Mouse (Mus musculus) MEL-GATA-1-ER (cell line): ENCODE measurements around the gene Ap1ar.

Experiments
- DNase-seq: peaks from one replicate; pipeline ENCODE4 v3.0.0-alpha.2; 2012; ENCODE audit warnings: low read depth; ENCODE audit errors: extremely low read depth

Gene Ap1ar

DNA sequence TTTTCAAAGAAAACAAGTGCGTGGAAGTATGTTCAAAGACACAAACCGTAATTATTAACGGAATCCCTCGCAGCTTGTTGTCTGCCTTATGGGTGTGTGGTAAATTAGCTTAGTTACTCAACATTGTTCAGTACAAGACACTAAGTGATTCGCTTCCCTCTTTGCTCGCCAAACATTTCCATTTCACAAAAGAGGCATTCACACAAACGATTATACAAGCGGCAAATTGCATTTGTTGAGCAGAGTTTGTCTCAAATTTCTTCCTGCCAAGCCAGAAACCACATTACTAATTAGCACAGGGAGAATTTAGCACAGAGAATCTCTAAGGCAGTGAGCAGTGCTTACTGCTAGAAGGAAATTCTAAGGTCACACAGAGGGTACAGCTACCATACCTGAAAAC, 4.6 kb upstream of the Ap1ar start:
- DNase-seq, result no peak

GRCm38 (mm10) chr3:127837972-127838644, 785 bp upstream of the Ap1ar start:
- DNase-seq, result no peak

- DNase-seq, result no peak
These were observed 547 bp downstream of the Ap1ar start for GRCm38 (mm10) chr3:127836798-127837153.

- no peak for DNase-seq
These were observed 1.7 kb downstream of the Ap1ar start for GRCm38 (mm10) chr3:127835594-127835993.

- DNase-seq, result no peak
These were observed 3.3 kb downstream of the Ap1ar start for GRCm38 (mm10) chr3:127834040-127834439.

GRCm38 (mm10) chr3:127831079-127831478, 6.2 kb downstream of the Ap1ar start:
- no peak for DNase-seq

GRCm38 (mm10) chr3:127830183-127830582, 7.1 kb downstream of the Ap1ar start:
- no peak for DNase-seq

GRCm38 (mm10) chr3:127827123-127827522, 10.2 kb downstream of the Ap1ar start:
- no peak for DNase-seq

GRCm38 (mm10) chr3:127826503-127826902, 10.8 kb downstream of the Ap1ar start:
- DNase-seq, result no peak

DNA sequence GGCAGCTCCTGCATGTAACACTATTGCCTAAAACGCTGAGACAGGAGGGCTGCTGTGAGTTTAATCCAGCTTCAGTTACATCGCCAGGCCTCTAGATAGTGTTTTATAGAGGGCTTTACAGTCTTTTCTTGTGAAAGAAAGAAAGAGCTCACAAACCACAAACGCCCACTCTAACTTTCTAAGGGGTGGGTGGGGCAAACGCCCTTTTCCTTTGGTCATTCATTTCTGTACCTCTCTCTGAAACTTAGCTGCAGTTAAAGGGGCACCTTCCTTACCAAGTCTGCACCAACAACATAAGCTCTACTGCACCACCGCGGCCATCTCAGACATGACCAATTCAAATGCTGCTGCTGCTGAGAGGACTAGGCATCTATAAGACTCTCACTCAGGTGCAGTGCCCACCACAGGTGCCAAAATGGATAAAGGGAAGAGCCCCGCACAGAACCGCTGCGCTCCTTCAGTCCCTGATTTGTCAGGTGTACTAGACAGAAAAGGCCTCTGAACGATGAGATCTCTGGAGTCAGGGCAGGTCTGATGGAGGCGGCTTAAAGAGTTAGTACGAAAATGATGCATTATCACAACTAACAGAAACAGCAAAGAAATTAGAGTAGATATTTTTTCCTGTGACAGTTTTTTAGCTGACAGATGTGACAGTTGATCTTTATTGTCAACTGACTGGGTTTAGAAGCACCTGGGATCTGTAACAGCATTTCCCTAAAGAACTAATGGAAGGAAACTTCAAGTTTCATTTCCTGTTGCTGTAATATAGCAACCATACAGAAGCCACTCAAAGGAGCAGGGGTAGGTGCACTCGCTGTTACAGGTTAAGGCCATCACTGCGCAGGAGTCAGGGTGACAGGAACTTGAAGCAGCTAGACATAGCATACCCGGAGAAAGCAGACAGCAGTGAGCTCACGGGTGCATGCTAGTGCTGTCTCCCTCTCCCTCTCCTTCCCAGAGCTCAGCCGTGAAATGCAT, 13.1 kb downstream of the Ap1ar start:
- DNase-seq, result no peak

DNA sequence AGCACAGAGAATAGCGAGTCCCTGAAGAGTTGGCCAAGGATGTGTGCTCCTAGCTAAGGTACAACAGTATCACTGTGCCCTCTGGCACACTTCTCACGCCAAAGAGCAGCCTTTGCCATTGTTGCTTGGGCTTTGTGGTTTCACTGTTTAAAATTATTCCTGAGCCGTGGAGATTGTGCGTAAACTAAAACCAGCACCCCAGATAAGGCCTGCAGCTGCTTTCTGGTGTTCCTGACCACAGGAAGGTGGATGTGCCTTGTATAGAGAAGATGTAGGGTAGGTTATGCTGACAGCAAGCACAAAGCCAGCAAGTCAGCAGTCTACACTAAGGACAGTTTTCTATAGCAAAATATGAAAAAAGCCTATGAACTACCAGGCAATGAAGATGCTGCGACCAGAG, 16.1 kb downstream of the Ap1ar start:
- peak; percentile 21 for DNase-seq

- DNase-seq, result no peak
These were observed 16.9 kb downstream of the Ap1ar start for GRCm38 (mm10) chr3:127820400-127820799.

DNA sequence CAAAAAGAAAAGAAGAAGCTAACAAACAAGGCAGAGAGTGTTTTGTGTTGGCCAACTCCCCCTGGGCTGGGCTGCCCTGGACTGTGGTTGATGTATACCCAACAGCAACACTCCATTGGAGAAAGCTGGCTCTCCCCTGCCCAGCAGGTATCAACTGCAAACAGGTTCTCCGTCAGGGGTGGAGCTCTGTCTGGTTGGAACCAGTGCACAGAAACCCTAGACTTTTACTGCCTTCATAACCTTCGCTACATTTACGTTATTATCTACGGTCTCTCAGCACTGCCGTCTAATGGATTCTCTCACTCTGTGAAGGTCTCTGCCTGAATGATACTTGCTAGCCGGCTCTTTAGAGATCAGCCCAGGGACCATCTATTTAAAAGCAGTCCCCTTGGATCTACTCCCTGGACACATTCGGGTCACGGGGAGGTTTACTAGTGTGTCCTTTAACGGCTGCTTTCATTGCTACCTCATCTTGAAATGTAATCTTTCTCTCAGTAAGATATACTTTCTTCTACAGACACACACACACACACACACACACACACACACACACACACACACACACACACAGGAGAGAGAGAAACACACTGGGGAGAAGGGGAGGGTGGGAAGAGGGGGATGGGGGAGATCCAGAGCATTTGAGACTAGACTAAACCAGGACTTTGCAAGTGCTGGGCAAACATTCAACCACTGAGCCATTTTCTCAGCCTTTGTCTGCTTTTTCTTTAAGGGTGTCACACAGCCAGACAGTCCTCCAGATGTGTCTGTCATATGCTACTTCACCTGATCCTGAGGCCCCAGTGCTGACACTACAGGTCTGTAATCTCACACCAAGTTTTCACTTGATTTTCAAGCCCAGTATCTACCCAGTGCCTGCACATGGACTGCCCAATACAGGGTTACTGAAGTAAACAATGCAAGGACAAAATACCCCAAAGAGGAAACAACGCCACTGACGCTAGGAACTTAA, 18.3 kb downstream of the Ap1ar start:
- no peak for DNase-seq

GRCm38 (mm10) chr3:127817120-127817683, 20.1 kb downstream of the Ap1ar start:
- DNase-seq, result no peak

DNA sequence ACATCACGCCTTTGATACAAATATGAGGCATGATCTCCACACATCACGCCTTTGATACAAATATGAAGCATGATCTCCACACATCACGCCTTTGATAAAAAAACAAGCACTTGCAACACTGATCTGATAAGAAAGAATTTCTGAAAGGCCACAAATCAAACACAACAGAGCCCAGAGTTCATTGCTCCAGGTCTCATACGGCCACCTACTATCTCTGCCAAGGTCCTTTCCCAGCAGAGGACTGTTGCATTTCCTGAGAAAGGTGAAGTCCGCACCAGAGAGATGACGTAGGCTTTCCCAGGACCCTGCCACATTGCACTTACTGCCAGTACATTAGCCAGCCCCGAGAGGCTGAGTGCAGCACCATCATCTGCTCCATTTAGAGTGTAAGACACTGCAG, 28.2 kb downstream of the Ap1ar start:
- no peak for DNase-seq

GRCm38 (mm10) chr3:127807846-127808245, 29.5 kb downstream of the Ap1ar start:
- DNase-seq, result no peak

GRCm38 (mm10) chr3:127805991-127806390, 31.3 kb downstream of the Ap1ar start:
- no peak for DNase-seq

- DNase-seq, result no peak
These were observed 32.3 kb downstream of the Ap1ar start for GRCm38 (mm10) chr3:127805071-127805470.

- DNase-seq, result no peak
These were observed 32.9 kb downstream of the Ap1ar start for GRCm38 (mm10) chr3:127804439-127804838.

GRCm38 (mm10) chr3:127802814-127803213, 34.5 kb downstream of the Ap1ar start:
- DNase-seq, result no peak

- DNase-seq, result no peak
These were observed 36.2 kb downstream of the Ap1ar start for GRCm38 (mm10) chr3:127801162-127801561.
